Mouse (Mus musculus) midbrain, embryonic 10.5 days (tissue): ENCODE measurements around the gene Tspan10. TPM values are rescaled to one million over a fixed set of nuclear protein-coding genes. Genes with fewer than 3 reads are reported as not detected.
A peak's percentile ranks its signal among the peaks of the same experiment; 100 is the strongest.

Experiments
- DNase-seq: peaks from one replicate; pipeline ENCODE4 v3.0.0-alpha.2; 2017; ENCODE audit warnings: low spot score
- H3K27ac ChIP-seq: fragments of 300-500 bp; sonication (generic); replicated peaks from 2 replicates; pipeline ENCODE4 v1.5.1; 2016; ENCODE audit warnings: mild to moderate bottlenecking
- H3K27me3 ChIP-seq: fragments of 300-500 bp; sonication (generic); 2 replicates; pipeline ENCODE4 v1.6.1; 2016; ENCODE audit warnings: low read depth, mild to moderate bottlenecking; ENCODE audit not compliant: poor library complexity, severe bottlenecking
- H3K36me3 ChIP-seq: fragments of 300-500 bp; sonication (generic); 2 replicates; pipeline ENCODE4 v1.6.1; 2016; ENCODE audit warnings: mild to moderate bottlenecking, moderate library complexity
- H3K4me1 ChIP-seq: fragments of 300-500 bp; sonication (generic); 2 replicates; pipeline ENCODE4 v1.6.1; 2016
- H3K4me3 ChIP-seq: fragments of 300-500 bp; sonication (generic); 2 replicates; pipeline ENCODE4 v1.5.1; 2016; ENCODE audit warnings: mild to moderate bottlenecking, moderate library complexity
- H3K9me3 ChIP-seq: fragments of 300-500 bp; sonication (generic); replicated peaks from 2 replicates; pipeline ENCODE4 v1.6.1; 2016; ENCODE audit warnings: mild to moderate bottlenecking
- WGBS: fragments of 180-500 bp; shearing (Covaris S2); methylation state at CpG from one replicate; pipeline ENCODE4 v1.1.7; 2016; 5-methylcytosine and 5-hydroxymethylcytosine counted together
- polyA plus RNA-seq: library from polyadenylated mRNA; unstranded; fragments of >200 nt; fragmentation: Nextera tagmentation; extraction: Ambion mirVana; gene quantifications from 2 replicates; pipeline ENCODE4 v1.2.1, GENCODE M21; 2016

Tspan10 gene
- polyA plus RNA-seq, 1 experiment from 2014 or later = 0.39 TPM

DNA sequence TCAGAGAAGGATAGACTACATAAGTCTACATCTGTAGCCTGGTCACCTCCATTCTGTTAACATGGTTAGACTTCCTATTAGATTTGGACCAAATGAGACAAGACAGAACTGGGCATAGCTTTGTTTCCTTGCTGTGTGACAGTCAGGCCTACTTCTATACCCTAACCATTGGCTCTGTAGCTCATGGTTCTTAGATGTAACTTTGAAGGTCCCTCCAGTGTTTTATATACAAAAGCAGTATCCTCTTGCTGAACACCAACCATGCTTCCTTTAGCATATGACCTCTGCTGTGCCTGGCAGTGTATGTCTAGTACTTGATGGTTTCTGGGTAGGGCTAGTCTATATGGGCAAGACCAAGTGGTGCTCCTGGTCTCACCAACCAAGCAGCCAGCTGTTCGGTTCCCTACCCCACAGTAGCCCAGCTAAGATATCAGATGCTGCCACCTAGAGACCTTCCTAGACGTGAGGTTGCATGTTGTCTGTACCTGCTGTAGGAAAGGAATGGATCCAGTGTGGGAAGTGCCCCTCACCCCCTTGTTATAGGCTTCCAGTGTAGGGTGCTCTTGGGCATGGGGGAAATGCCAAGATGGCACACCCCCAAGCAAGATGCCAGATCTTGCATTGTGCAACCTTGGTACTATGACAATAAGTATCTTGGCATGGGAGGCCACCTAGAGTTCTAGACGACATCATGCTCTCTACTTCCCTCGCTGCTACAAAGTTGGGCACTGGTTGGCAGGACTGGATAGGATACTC lies 48.0 kb downstream of the Tspan10 start:
- H3K36me3 ChIP-seq = peaks cover 60% of the 10 kb centered on the region
- DNase-seq = no peak
- H3K27ac ChIP-seq = peak overlapping the region; percentile 91
- no peaks in the 10 kb centered on the region for H3K27me3 ChIP-seq
- no peaks in the 10 kb centered on the region for H3K9me3 ChIP-seq
- WGBS = 38% methylated on average over 4 of the region's 4 CpGs
- peak overlapping the region; percentile 93 for H3K4me3 ChIP-seq
- peaks cover 55% of the 10 kb centered on the region for H3K4me1 ChIP-seq

GRCm38 (mm10) chr11:120491317-120492023 lies 49.0 kb downstream of the Tspan10 start, which contains the start of gene Slc25a10:
Gene Slc25a10, plus strand, starts transcription at chr11:120491840.
- peak; percentile 89 for DNase-seq
- Histone ChIP-seq H3K4me3 (peak within 1 kb of the TSS; percentile 93), H3K36me3 (peaks cover 60% of the 10 kb centered on the region), H3K27me3 (no peaks in the 10 kb centered on the region), H3K4me1 (peaks cover 49% of the 10 kb centered on the region), H3K9me3 (no peaks in the 10 kb centered on the region), H3K27ac (peak within 1 kb of the TSS; percentile 91)
- WGBS = under 1% methylated on average over 35 of the region's 35 CpGs

GRCm38 (mm10) chr11:120492024-120492877 lies 49.8 kb downstream of the Tspan10 start:
- H3K4me1 ChIP-seq = peaks cover 49% of the 10 kb centered on the region
- no peaks in the 10 kb centered on the region for H3K27me3 ChIP-seq
- H3K27ac ChIP-seq = peak overlapping the region; percentile 91
- WGBS = under 1% methylated on average over 48 of the region's 48 CpGs
- H3K4me3 ChIP-seq = peak overlapping the region; percentile 93
- no peaks in the 10 kb centered on the region for H3K9me3 ChIP-seq
- peak; percentile 52 for DNase-seq
- peaks cover 60% of the 10 kb centered on the region for H3K36me3 ChIP-seq

- WGBS = 33% methylated on average over 3 of the region's 3 CpGs
- Histone ChIP-seq H3K4me1 (peaks cover 49% of the 10 kb centered on the region), H3K27me3 (no peaks in the 10 kb centered on the region), H3K4me3 (peak overlapping the region; percentile 93), H3K9me3 (no peaks in the 10 kb centered on the region), H3K36me3 (peaks cover 60% of the 10 kb centered on the region), H3K27ac (peak overlapping the region; percentile 91)
- no peak for DNase-seq
Observed at GRCm38 (mm10) chr11:120492878-120493203, 50.4 kb downstream of the Tspan10 start.

- peaks cover 49% of the 10 kb centered on the region for H3K4me1 ChIP-seq
- H3K27me3 ChIP-seq = no peaks in the 10 kb centered on the region
- peaks cover 60% of the 10 kb centered on the region for H3K36me3 ChIP-seq
- peak overlapping the region; percentile 93 for H3K4me3 ChIP-seq
- WGBS = 83% methylated on average over 3 of the region's 3 CpGs
- DNase-seq = no peak
- H3K27ac ChIP-seq = peak overlapping the region; percentile 91
- H3K9me3 ChIP-seq = no peaks in the 10 kb centered on the region
Observed at GRCm38 (mm10) chr11:120493351-120493750, 50.9 kb downstream of the Tspan10 start.

- no peaks in the 10 kb centered on the region for H3K9me3 ChIP-seq
- H3K27me3 ChIP-seq = no peaks in the 10 kb centered on the region
- H3K4me1 ChIP-seq = peaks cover 49% of the 10 kb centered on the region
- H3K27ac ChIP-seq = no peak overlapping the region
- no peak overlapping the region for H3K4me3 ChIP-seq
- WGBS = 77% methylated on average over 3 of the region's 3 CpGs
- no peak for DNase-seq
- H3K36me3 ChIP-seq = peaks cover 60% of the 10 kb centered on the region
Observed at GRCm38 (mm10) chr11:120493911-120494310, 51.5 kb downstream of the Tspan10 start.

Other genes with a start within 250 kb of the Tspan10 start
- gene Bahcc1, start 209.7 kb upstream of the Tspan10 start, polyA plus RNA-seq = 14.3 and 16.6 TPM in 2 replicates
- 2,836 and 2,964 TPM in 2 replicates for gene Actg1, start 94.1 kb upstream of the Tspan10 start, polyA plus RNA-seq
- gene Fscn2, start 81.1 kb upstream of the Tspan10 start, polyA plus RNA-seq = 0.61 and 0.62 TPM in 2 replicates
- gene Faap100, start 63.9 kb upstream of the Tspan10 start, polyA plus RNA-seq = 34.5 and 41.8 TPM in 2 replicates
- gene Nploc4, start 4.9 kb upstream of the Tspan10 start, polyA plus RNA-seq = 45.1 and 46.5 TPM in 2 replicates
- 0.20 and 0.53 TPM in 2 replicates for gene Pde6g, start 10.9 kb downstream of the Tspan10 start, polyA plus RNA-seq
- 9.0 and 11.8 TPM in 2 replicates for gene Oxld1, start 15.4 kb downstream of the Tspan10 start, polyA plus RNA-seq
- 38.9 and 41.8 TPM in 2 replicates for gene Ccdc137, start 15.5 kb downstream of the Tspan10 start, polyA plus RNA-seq
- gene Arl16, start 25.0 kb downstream of the Tspan10 start, polyA plus RNA-seq = 61.8 and 64.0 TPM in 2 replicates
- gene Mrpl12, start 42.0 kb downstream of the Tspan10 start, polyA plus RNA-seq = 167 and 194 TPM in 2 replicates
- 50.1 and 53.4 TPM in 2 replicates for gene Slc25a10, start 49.2 kb downstream of the Tspan10 start, polyA plus RNA-seq
- 0.26 and 0.27 TPM in 2 replicates for gene Gcgr, start 88.1 kb downstream of the Tspan10 start, polyA plus RNA-seq
- gene Mcrip1, start 107.1 kb downstream of the Tspan10 start, polyA plus RNA-seq = 226 and 238 TPM in 2 replicates
- gene Ppp1r27, start 108.5 kb downstream of the Tspan10 start, polyA plus RNA-seq = not detected in 2 replicates
- gene P4hb, start 130.6 kb downstream of the Tspan10 start, polyA plus RNA-seq = 534 and 562 TPM in 2 replicates
- gene Arhgdia, start 139.0 kb downstream of the Tspan10 start, polyA plus RNA-seq = 743 and 777 TPM in 2 replicates
- 605 and 647 TPM in 2 replicates for gene Alyref, start 155.7 kb downstream of the Tspan10 start, polyA plus RNA-seq
- 216 and 231 TPM in 2 replicates for gene Anapc11, start 155.8 kb downstream of the Tspan10 start, polyA plus RNA-seq
- 0.65 and 0.66 TPM in 2 replicates for gene Npb, start 165.8 kb downstream of the Tspan10 start, polyA plus RNA-seq
- gene Pcyt2, start 175.3 kb downstream of the Tspan10 start, polyA plus RNA-seq = 140 and 151 TPM in 2 replicates
- 34.2 and 37.4 TPM in 2 replicates for gene Sirt7, start 182.6 kb downstream of the Tspan10 start, polyA plus RNA-seq
- gene Mafg, start 191.0 kb downstream of the Tspan10 start, polyA plus RNA-seq = 19.8 and 23.0 TPM in 2 replicates
- gene Pycr1, start 201.1 kb downstream of the Tspan10 start, polyA plus RNA-seq = 37.6 and 43.4 TPM in 2 replicates
- gene Myadml2, start 205.5 kb downstream of the Tspan10 start, polyA plus RNA-seq = 0.15 TPM in 1 of 2 replicates, not detected in the other
- gene Notum, start 218.5 kb downstream of the Tspan10 start, polyA plus RNA-seq = 3.3 and 3.6 TPM in 2 replicates
- 150 and 161 TPM in 2 replicates for gene Aspscr1, start 230.3 kb downstream of the Tspan10 start, polyA plus RNA-seq